Mouse (Mus musculus) stomach, postnatal 0 days (tissue): ENCODE measurements at regions not wholly inside any gene's neighbourhood (a gene's known extent, or its start where the extent isn't known, plus 50 kb on each side); places are given as distances from the start of the nearest gene placed in this dataset.

Source experiments
- CTCF ChIP-seq: IDR thresholded peaks from 2 replicates; pipeline ENCODE4 v1.5.1; 2016; ENCODE audit warnings: antibody characterized with exemption, low read depth, mild to moderate bottlenecking, moderate library complexity
- EP300 ChIP-seq: optimal IDR thresholded peaks from 2 replicates; pipeline ENCODE3; 2016; ENCODE audit warnings: antibody characterized with exemption

DNA sequence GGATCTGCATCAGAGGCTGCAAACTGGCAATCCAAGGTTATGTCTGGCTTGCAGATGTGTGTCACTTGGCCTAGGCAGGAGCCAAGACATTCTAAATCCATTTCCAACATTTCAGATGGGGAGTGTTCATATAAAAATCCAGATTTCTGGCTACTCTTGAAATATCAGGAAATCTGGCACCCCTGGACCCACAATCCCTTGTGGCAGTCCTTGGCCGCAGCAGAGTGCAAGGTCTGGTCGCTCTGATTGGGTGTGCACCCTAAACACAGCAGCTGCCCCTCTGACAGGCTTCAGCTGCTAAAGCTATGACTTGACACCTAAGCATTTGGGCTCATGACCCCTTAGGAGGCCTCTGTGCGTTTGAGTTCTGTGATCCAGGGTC lies 83.7 kb downstream of the E030025P04Rik start:
- TF ChIP-seq CTCF (no peak), EP300 (no peak)
